Mouse (Mus musculus) heart, adult 2 months (tissue): Measurements from ENCODE around the gene Gmppa.

ENCODE experiments used
- CTCF ChIP-seq: fragments of 200-600 bp; IDR thresholded peaks from 2 replicates; pipeline ENCODE4 v1.8.1; 2022; ENCODE audit warnings: antibody characterized with exemption, mild to moderate bottlenecking, moderate library complexity
- POLR2A ChIP-seq: fragments of 200-500 bp; IDR thresholded peaks from 2 replicates; pipeline ENCODE4 v1.6.1; 2011; ENCODE audit warnings: mild to moderate bottlenecking, low read depth, low read length, control low read depth; ENCODE audit not compliant: insufficient read depth

GRCm38 (mm10) chr1:75408210-75408609 lies 27.5 kb upstream of the Gmppa start:
- no peak for TF ChIP-seq POLR2A
- TF ChIP-seq CTCF = no peak
